Mouse (Mus musculus): ENCODE measurements at regions not wholly inside any gene's neighbourhood (a gene's known extent, or its start where the extent isn't known, plus 50 kb on each side); places are given as distances from the start of the nearest gene placed in this dataset.

DNA sequence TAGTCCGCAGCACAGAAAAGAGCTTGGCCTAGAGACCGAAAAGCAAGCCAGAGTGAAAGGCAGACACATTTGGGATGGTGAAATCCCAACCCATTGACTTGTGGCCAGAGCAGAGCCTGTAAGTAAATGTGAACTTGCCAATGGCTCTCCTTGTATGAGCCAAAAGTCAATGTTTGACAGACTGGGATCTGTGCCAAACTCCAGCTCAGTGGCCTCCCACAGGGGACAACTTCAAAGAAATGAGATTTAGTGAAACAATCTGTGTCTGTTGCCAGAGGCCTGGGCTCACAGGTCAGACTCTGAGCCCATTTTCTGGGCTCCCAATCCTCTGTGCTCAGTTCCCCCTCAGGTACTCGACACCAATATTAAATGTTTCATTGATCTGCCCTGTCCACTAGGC is 274.9 kb downstream of the Gm11361 start:
- TF ChIP-seq CTCF (IDR thresholded peaks at IDR 0.05; ENCODE audit: extremely low read depth, insufficient read depth, low read length) (no peak), POLR2A (IDR thresholded peaks at IDR 0.05; ENCODE audit: extremely low read depth, insufficient read depth, low read length) (no peak)

Data from cortical plate, adult 2 months (tissue).